Mouse (Mus musculus) intestine, embryonic 16.5 days (tissue): ENCODE data around the gene Dnah7a. TPM values are rescaled to one million over a fixed set of nuclear protein-coding genes. Genes with fewer than 3 reads are reported as not detected.
"Not testable (repeated sequence)": the region's sequence is repeated elsewhere in the genome, so short reads cannot be mapped to it uniquely, and the experiment has no call there.

Experiments used
- ATAC-seq: fragments of 200-750 bp; cut with Nextera tagmentation; 2 replicates; pipeline ENCODE4 v1.8.0; 2017; ENCODE audit warnings: moderate TSS enrichment, moderate library complexity
- H3K27ac ChIP-seq: fragments of 300-500 bp; sonication (generic); 2 replicates; pipeline ENCODE4 v1.5.1; 2014; ENCODE audit warnings: mild to moderate bottlenecking, low read length
- H3K27me3 ChIP-seq: fragments of 300-500 bp; sonication (generic); replicated peaks from 2 replicates; pipeline ENCODE4 v1.6.1; 2014; ENCODE audit warnings: low read length, control low read depth, mixed read lengths; ENCODE audit not compliant: control insufficient read depth, insufficient read depth
- H3K36me3 ChIP-seq: fragments of 300-500 bp; sonication (generic); 2 replicates; pipeline ENCODE4 v1.6.1; 2014; ENCODE audit warnings: low read length, control low read depth; ENCODE audit not compliant: control insufficient read depth, insufficient read depth
- H3K4me1 ChIP-seq: fragments of 300-500 bp; sonication (generic); 2 replicates; pipeline ENCODE4 v1.6.1; 2014; ENCODE audit warnings: low read length, control low read depth, mixed read lengths; ENCODE audit not compliant: control insufficient read depth, insufficient read depth
- H3K4me2 ChIP-seq: fragments of 300-500 bp; sonication (generic); 2 replicates; pipeline ENCODE4 v1.6.1; 2014; ENCODE audit warnings: low read depth, low read length, control low read depth
- H3K4me3 ChIP-seq: fragments of 300-500 bp; sonication (generic); 2 replicates; pipeline ENCODE4 v1.5.1; 2014; ENCODE audit warnings: mild to moderate bottlenecking, low read length
- H3K9ac ChIP-seq: fragments of 300-500 bp; sonication (generic); 2 replicates; pipeline ENCODE4 v1.6.1; 2014; ENCODE audit warnings: low read depth, low read length
- H3K9me3 ChIP-seq: fragments of 300-500 bp; sonication (generic); 2 replicates; pipeline ENCODE4 v1.6.1; 2016; ENCODE audit warnings: low read length, control low read depth; ENCODE audit not compliant: control insufficient read depth
- WGBS: fragments of 180-500 bp; shearing (Covaris S2); extraction: QIAGEN DNeasy Blood & Tissue Kit; methylation state at CpG from one replicate; pipeline ENCODE4 v1.1.7; 2014; 5-methylcytosine and 5-hydroxymethylcytosine counted together
- polyA plus RNA-seq: library from polyadenylated mRNA; unstranded; fragments of >200 nt; fragmentation: Nextera tagmentation; extraction: Ambion mirVana; gene quantifications from 2 replicates; pipeline ENCODE4 v1.2.1, GENCODE M21; 2015

Dnah7a gene
- polyA plus RNA-seq, 1 experiment from 2014 or later = 0.44 TPM

GRCm38 (mm10) chr1:53557918-53558317 is 148.7 kb downstream of the Dnah7a start:
- H3K4me2 ChIP-seq, H3K27ac ChIP-seq, H3K9ac ChIP-seq, H3K9me3 ChIP-seq, H3K4me1 ChIP-seq, H3K27me3 ChIP-seq, ATAC-seq, H3K36me3 ChIP-seq, H3K4me3 ChIP-seq: not testable (repeated sequence)
- WGBS = 92% methylated on average over 3 of the region's 3 CpGs

- not testable (repeated sequence) for H3K27ac ChIP-seq, H3K4me1 ChIP-seq, H3K9me3 ChIP-seq, ATAC-seq, H3K27me3 ChIP-seq, H3K36me3 ChIP-seq, H3K9ac ChIP-seq, H3K4me2 ChIP-seq, H3K4me3 ChIP-seq
- WGBS = 94% methylated on average over 10 of the region's 10 CpGs
These were observed 159.6 kb downstream of the Dnah7a start for GRCm38 (mm10) chr1:53547018-53547417.

DNA sequence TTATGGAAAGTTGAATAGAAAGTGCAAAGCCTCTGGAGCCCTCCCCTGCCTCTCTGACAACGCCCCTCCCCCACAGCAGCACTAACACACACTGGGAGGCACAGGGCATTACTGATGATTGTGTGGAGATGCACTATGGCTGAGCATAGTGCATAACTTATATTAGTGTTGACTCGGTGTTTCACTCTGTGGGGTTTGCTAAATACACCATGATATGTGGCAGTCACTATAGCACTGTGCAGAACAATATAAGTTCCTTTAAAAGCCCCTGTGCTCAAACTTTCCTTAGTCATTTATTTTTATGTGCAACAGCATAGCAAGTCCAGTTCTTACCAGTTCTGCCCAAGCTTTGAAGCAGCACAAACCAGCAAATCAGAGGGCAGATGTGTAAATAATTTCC is 168.2 kb downstream of the Dnah7a start:
- not testable (repeated sequence) for H3K4me2 ChIP-seq, H3K9me3 ChIP-seq, H3K4me1 ChIP-seq, H3K27me3 ChIP-seq, H3K36me3 ChIP-seq, H3K27ac ChIP-seq, H3K9ac ChIP-seq, H3K4me3 ChIP-seq, ATAC-seq
- 71% methylated on average over 2 of the region's 2 CpGs for WGBS

GRCm38 (mm10) chr1:53534826-53535225 is 171.8 kb downstream of the Dnah7a start:
- not testable (repeated sequence) for H3K27ac ChIP-seq, H3K9me3 ChIP-seq, H3K9ac ChIP-seq, H3K4me1 ChIP-seq, H3K4me3 ChIP-seq, ATAC-seq, H3K27me3 ChIP-seq, H3K4me2 ChIP-seq, H3K36me3 ChIP-seq
- 54% methylated on average over 1 of the region's 1 CpGs for WGBS

DNA sequence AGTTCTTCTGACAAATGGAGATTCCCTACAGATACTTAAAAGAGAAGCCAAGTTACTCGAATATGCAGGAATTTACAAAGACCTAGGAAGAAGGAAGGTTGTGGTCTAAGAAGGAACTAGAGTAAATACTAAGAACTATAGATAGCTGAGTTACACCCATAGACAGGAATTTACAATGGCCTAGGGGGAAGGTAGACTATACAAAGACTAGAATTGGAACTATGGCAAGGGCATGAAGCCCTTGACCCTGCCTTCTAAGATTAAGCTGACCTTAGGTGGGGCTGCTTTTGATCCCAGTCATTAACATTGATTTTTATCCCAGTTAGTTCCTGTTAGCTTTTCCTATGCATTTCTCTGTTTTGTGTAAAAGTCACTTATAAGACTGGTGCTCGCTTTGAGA is 180.6 kb downstream of the Dnah7a start:
- H3K4me2 ChIP-seq, H3K4me3 ChIP-seq, H3K9me3 ChIP-seq, H3K27me3 ChIP-seq, H3K27ac ChIP-seq, H3K4me1 ChIP-seq, H3K36me3 ChIP-seq, H3K9ac ChIP-seq, ATAC-seq: not testable (repeated sequence)
- WGBS = 61% methylated on average over 2 of the region's 2 CpGs

GRCm38 (mm10) chr1:53473699-53474098 is 232.9 kb downstream of the Dnah7a start:
- no peaks in the 10 kb centered on the region for H3K36me3 ChIP-seq
- WGBS = 53% methylated on average over 4 of the region's 4 CpGs
- no peak overlapping the region for H3K4me3 ChIP-seq
- H3K4me2 ChIP-seq = no peak overlapping the region
- H3K9me3 ChIP-seq = no peaks in the 10 kb centered on the region
- peak; percentile 48; the same call in 1 of the 2 replicates for ATAC-seq
- H3K4me1 ChIP-seq = no peaks in the 10 kb centered on the region
- H3K27me3 ChIP-seq = no peaks in the 10 kb centered on the region
- no peak overlapping the region for H3K9ac ChIP-seq
- H3K27ac ChIP-seq = no peak overlapping the region

GRCm38 (mm10) chr1:53472084-53472483 is 234.5 kb downstream of the Dnah7a start:
- H3K9ac ChIP-seq, ATAC-seq, H3K4me2 ChIP-seq, H3K36me3 ChIP-seq, H3K27ac ChIP-seq, H3K4me3 ChIP-seq, H3K4me1 ChIP-seq, H3K9me3 ChIP-seq, H3K27me3 ChIP-seq: not testable (repeated sequence)
- WGBS = 88% methylated on average over 1 of the region's 1 CpGs

- WGBS = 77% methylated on average over 2 of the region's 2 CpGs
- no peaks in the 10 kb centered on the region for H3K4me1 ChIP-seq
- no peak for ATAC-seq
These were observed 239.3 kb downstream of the Dnah7a start for GRCm38 (mm10) chr1:53467325-53467670.

DNA sequence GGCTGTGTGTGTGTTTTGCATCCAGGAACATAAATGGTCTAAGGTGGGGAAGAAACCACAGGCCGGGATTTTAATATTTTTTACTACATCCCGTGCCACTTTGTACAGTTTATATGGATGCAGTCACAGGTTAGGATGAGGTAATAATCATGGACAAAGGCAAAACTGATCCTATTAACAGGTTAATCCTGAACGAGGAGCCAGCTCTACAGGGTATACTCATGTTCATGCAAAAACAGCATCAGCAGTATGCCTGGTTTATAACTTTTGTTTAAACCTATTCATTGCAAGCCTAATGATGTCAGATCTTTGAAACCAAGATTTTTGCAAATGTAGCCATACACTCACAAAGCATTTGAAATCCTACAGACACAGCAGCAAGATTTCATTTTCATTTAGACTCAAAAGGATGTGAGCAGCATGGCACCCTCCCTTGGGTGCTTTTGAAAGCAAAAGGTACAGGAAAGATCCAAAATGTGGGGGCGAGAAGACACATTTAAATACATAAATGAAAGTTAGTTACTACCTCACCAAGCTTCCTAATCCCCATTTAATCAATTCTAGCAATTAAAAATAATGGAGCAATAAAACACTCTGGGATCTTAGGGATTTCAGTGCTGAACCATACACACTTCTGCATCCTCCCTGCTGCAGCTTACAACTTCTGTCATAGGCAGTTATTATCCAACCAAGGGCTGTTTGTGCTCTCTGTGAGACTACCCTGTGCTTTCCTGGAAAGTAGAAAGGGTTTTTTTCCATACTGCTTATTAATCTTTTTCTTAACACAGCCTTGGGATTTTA is 239.9 kb downstream of the Dnah7a start:
- not testable (repeated sequence) for H3K4me1 ChIP-seq, H3K4me3 ChIP-seq, H3K27ac ChIP-seq, H3K27me3 ChIP-seq, H3K36me3 ChIP-seq, H3K9me3 ChIP-seq, ATAC-seq, H3K4me2 ChIP-seq, H3K9ac ChIP-seq
- WGBS = 89% methylated on average over 4 of the region's 4 CpGs

More at GRCm38 (mm10) chr1:53467325-53467670, 239.3 kb downstream of the Dnah7a start:
- Histone ChIP-seq H3K4me3 (no peak overlapping the region), H3K27me3 (no peaks in the 10 kb centered on the region), H3K36me3 (no peaks in the 10 kb centered on the region), H3K9ac (no peak overlapping the region), H3K9me3 (no peaks in the 10 kb centered on the region), H3K4me2 (no peak overlapping the region), H3K27ac (no peak overlapping the region)

GRCm38 (mm10) chr1:53439173-53439572 is 267.4 kb downstream of the Dnah7a start:
- H3K9me3 ChIP-seq, H3K36me3 ChIP-seq, H3K4me2 ChIP-seq, H3K27ac ChIP-seq, H3K27me3 ChIP-seq, H3K4me3 ChIP-seq, ATAC-seq, H3K4me1 ChIP-seq, H3K9ac ChIP-seq: not testable (repeated sequence)
- 63% methylated on average over 3 of the region's 3 CpGs for WGBS
